Mouse (Mus musculus) embryonic fibroblast, embryonic 13.5 days (primary cell): ENCODE measurements around the gene Rapgefl1. TPM values are rescaled to one million over a fixed set of nuclear protein-coding genes. Genes with fewer than 3 reads are reported as not detected.
A peak's percentile ranks its signal among the peaks of the same experiment; 100 is the strongest.

Experiments used
- H3K27ac ChIP-seq: 2 replicates; pipeline ENCODE4 v1.5.1; 2012; ENCODE audit warnings: low read length, control low read depth, inconsistent platforms; ENCODE audit not compliant: insufficient read depth
- H3K4me1 ChIP-seq: 2 replicates; pipeline ENCODE4 v1.6.1; 2011; ENCODE audit warnings: low read length; ENCODE audit not compliant: control insufficient read depth, insufficient read depth
- H3K4me3 ChIP-seq: 2 replicates; pipeline ENCODE4 v1.5.1; 2011; ENCODE audit warnings: mild to moderate bottlenecking, control low read depth, low read length; ENCODE audit not compliant: insufficient read depth
- CTCF ChIP-seq: IDR thresholded peaks from 2 replicates; pipeline ENCODE4 v1.5.1; 2011; ENCODE audit warnings: mild to moderate bottlenecking, control low read depth, low read length, moderate library complexity, borderline replicate concordance; ENCODE audit not compliant: insufficient read depth
- POLR2A ChIP-seq: IDR thresholded peaks from 2 replicates; pipeline ENCODE4 v1.6.1; 2011; ENCODE audit warnings: low read depth, mild to moderate bottlenecking, control low read depth, low read length, moderate library complexity
- polyA plus RNA-seq: library from polyadenylated mRNA; stranded (reverse); fragments of >200 nt; gene quantifications from 2 replicates; pipeline ENCODE4 v1.2.4, GENCODE M21; 2011; ENCODE audit warnings: low read depth; ENCODE audit not compliant: missing spikeins, insufficient read length

Gene Rapgefl1
- polyA plus RNA-seq, 1 experiment = 2.0 TPM

DNA sequence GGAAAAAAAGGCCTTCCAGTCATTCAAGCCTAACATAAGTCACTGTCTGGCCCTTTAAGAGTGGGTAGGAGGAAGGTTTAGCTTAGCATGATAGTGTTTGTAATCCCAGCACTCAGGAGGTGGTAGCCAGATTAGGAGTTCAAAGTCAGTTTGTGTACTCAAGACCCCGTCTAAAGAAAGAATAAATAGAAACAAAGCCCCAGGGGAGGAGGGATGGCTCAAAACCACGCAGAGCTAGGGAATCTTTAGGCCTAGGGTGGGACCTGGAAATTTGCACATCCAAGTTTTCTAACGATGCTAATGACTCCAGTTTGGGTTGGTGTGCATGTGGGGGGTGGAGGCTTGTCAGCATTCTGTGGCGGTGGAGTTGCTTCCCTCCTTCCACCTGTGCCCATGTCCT, 44.5 kb upstream of the Rapgefl1 start:
- H3K4me3 ChIP-seq = no peak overlapping the region
- no peaks in the 10 kb centered on the region; the same call in 1 of the 2 replicates for H3K4me1 ChIP-seq
- H3K27ac ChIP-seq = no peak overlapping the region
- TF ChIP-seq POLR2A (0 out of 2 replicates have a peak, but pooled peaks have one; percentile 13), CTCF (no peak)

- H3K27ac ChIP-seq = peak overlapping the region; percentile 99
- 0 out of 2 replicates have a peak, but pooled peaks cover 3% of the 10 kb centered on the region for H3K4me1 ChIP-seq
- H3K4me3 ChIP-seq = peak overlapping the region; percentile 83
- no peak for TF ChIP-seq CTCF
- peak; percentile 52 for TF ChIP-seq POLR2A
Measured at GRCm38 (mm10) chr11:98794469-98795014, 42.0 kb upstream of the Rapgefl1 start.

- Histone ChIP-seq H3K4me1 (0 out of 2 replicates have a peak, but pooled peaks cover 3% of the 10 kb centered on the region), H3K4me3 (peak within 1 kb of the TSS; percentile 83), H3K27ac (peak within 1 kb of the TSS; percentile 99)
- TF ChIP-seq CTCF (no peak), POLR2A (peak; percentile 49)
Measured at GRCm38 (mm10) chr11:98795015-98795713, 41.4 kb upstream of the Rapgefl1 start, which contains the start of gene Msl1. Gene Msl1 (plus strand): TSS chr11:98795516.

- peak overlapping the region; percentile 78 for H3K4me3 ChIP-seq
- H3K27ac ChIP-seq = peak overlapping the region; percentile 98
- no peak for TF ChIP-seq CTCF
- TF ChIP-seq POLR2A = no peak
- 0 out of 2 replicates have a peak, but pooled peaks cover 3% of the 10 kb centered on the region for H3K4me1 ChIP-seq
Measured at GRCm38 (mm10) chr11:98795714-98796514, 40.7 kb upstream of the Rapgefl1 start.

DNA sequence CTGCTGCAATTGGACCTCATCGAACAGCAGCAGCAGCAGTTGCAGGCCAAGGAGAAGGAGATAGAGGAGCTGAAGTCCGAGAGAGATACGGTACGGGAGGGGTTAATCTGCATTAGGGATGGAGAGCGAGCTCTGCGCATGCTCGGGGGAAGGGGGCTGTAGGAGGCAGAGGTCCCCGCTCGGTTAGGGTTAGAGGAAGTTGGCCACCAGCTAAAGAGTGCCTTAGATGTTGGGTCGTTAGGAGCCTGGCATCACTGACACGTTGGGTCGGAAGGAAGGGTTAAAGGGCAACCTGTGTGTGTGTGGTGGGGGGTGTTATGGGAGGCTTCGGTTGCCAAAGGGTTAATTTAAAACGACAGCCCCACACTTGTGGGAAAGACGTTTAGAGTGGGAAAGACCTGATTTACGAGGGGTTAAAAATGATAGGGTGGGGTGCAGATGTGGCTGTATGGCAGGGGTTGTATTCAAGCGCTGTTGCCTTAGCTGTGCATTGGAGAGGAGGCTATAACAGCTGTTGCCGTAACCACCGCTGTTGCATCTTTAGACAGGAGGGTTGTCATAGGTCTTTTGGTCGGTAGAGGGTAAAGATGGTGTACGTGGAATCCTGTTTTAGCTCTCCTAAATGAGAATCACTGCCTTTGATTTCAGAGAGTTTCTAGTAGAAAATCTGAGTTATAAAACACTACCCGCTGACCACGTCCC, 39.9 kb upstream of the Rapgefl1 start:
- 0 out of 2 replicates have a peak, but pooled peaks cover 3% of the 10 kb centered on the region for H3K4me1 ChIP-seq
- peak overlapping the region; percentile 78 for H3K4me3 ChIP-seq
- peak; percentile 41; the same call in 1 of the 2 replicates for TF ChIP-seq POLR2A
- no peak for TF ChIP-seq CTCF
- H3K27ac ChIP-seq = peak overlapping the region; percentile 98

DNA sequence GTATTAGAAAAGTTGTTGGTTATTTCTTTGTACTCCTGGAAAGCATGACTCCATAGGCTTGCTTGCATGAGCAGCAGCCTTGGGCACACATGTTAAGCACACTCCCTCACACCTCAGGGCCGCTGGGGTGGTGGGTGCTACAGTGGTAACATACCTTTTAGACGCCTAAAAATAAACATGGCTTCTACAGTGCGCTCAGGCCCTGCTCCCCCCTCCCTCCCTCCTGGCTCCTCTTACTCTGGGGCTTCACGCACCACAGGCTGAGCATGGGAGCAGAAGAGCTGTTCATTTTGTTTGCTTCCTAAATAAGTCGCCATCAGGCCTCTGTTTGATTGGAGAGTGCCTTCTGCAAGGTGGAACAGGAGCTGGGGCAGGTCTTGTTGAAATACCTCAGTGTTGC, 39.3 kb upstream of the Rapgefl1 start:
- 0 out of 2 replicates have a peak, but pooled peaks have one; percentile 21 for TF ChIP-seq POLR2A
- TF ChIP-seq CTCF = no peak
- Histone ChIP-seq H3K27ac (no peak overlapping the region), H3K4me3 (peak overlapping the region; percentile 78), H3K4me1 (0 out of 2 replicates have a peak, but pooled peaks cover 3% of the 10 kb centered on the region)

GRCm38 (mm10) chr11:98797909-98798308, 38.7 kb upstream of the Rapgefl1 start:
- Histone ChIP-seq H3K4me1 (0 out of 2 replicates have a peak, but pooled peaks cover 3% of the 10 kb centered on the region), H3K4me3 (peak overlapping the region; percentile 78), H3K27ac (no peak overlapping the region)
- TF ChIP-seq POLR2A = no peak
- TF ChIP-seq CTCF = no peak

DNA sequence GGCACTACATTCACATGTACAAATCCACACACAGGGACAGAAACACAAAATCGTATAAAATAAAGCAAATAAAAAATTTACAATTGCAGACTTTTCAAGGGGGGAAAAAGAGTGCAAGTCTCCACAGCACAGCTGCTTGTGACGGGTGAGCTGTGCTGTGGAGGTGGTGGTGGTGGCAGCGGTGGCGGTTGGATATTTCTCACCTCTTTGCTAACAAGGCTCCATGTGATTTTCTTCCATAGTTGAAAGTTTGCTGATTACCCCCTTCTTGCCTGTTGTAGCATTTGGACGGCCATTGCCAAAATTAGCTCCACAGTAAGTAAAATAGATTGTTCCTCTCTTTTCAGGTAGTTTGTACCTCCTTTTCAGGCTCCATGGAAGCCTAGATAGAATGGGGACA, 32.0 kb upstream of the Rapgefl1 start, which contains the start of gene Casc3:
TSS of gene Casc3 (plus strand) at position 301 of the 400 bp plus-strand sequence.
- TF ChIP-seq POLR2A (no peak), CTCF (no peak)
- Histone ChIP-seq H3K27ac (no peak within 1 kb of the TSS), H3K4me1 (no peaks in the 10 kb centered on the region), H3K4me3 (no peak within 1 kb of the TSS)

- TF ChIP-seq POLR2A (no peak), CTCF (no peak)
- peaks cover 5% of the 10 kb centered on the region; the same call in 1 of the 2 replicates for H3K4me1 ChIP-seq
- no peak overlapping the region; the same call in 1 of the 2 replicates for H3K4me3 ChIP-seq
- peak overlapping the region; percentile 94 for H3K27ac ChIP-seq
Measured at GRCm38 (mm10) chr11:98808417-98808816, 28.2 kb upstream of the Rapgefl1 start.
